ENCODE assay signal across 9 mouse cellular contexts in the genomic region with DNA sequence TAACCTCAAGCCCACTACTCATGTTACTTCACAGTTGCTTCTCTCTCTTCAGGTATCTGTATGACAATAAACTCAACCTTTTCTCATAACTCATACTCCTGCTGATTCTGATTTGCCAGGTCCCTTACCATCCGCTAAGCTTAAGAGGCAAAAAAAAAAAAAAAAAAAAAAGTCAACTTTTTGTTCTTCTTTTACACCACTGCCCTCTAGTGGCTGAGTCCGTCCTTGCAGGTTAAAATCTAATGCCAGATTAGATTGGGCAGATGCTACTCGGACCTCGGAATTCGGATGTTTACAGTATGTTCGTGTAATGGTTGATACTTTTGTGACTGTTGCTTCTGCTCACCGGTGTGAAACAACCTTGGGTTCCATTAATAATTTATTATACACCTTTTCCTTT. TPM values are rescaled to one million over a fixed set of nuclear protein-coding genes. Genes with fewer than 3 reads are reported as not detected.
DNase-seq lines count a peak whose midpoint lies in the region; ATAC-seq lines count a peak whose summit lies in the region.
"Had no signal": no experiment of that assay in that cellular context is flagged by ENCODE, and none has a peak within 500 bp of the region (broad histone marks: within the 10 kb centered on the region; RNA-seq: fewer than 3 reads in every experiment).

No protein-coding gene starts in this region.

- H3K9ac ChIP-seq in hindbrain, embryonic 14.5 days: no peak overlapping the region; the same call in 1 of the 2 replicates
- no peak overlapping the region for H3K9ac ChIP-seq in hindbrain, embryonic 16.5 days (ENCODE audit: low read depth, low read length)
- H3K9ac ChIP-seq: embryonic facial prominence, embryonic 15.5 days had no signal

- no peaks in the 10 kb centered on the region for H3K27me3 ChIP-seq in hindbrain, embryonic 14.5 days (ENCODE audit: control insufficient read depth, insufficient read depth, low read length)
- H3K27me3 ChIP-seq in hindbrain, embryonic 16.5 days (replicated peaks; ENCODE audit: control insufficient read depth, insufficient read depth, low read length): no peaks in the 10 kb centered on the region; the same call in 1 of the 2 replicates
- H3K27me3 ChIP-seq: embryonic facial prominence, embryonic 15.5 days had no signal

- H3K27ac ChIP-seq in hindbrain, embryonic 14.5 days: no peak overlapping the region
- H3K27ac ChIP-seq in hindbrain, embryonic 16.5 days (ENCODE audit: low read depth, low read length): no peak overlapping the region
- H3K27ac ChIP-seq: embryonic facial prominence, embryonic 15.5 days had no signal

- ATAC-seq in hindbrain, embryonic 14.5 days (ENCODE audit: low FRiP score): no peak
- ATAC-seq in hindbrain, embryonic 16.5 days: no peak

- intact Hi-C loops in heart, postnatal 36 days (cut with DNase I): loop anchor here (1.0 kb wide), 3 partner anchors 106 to 204 kb away; no protein-coding TSS in a partner anchor
- intact Hi-C loops in left cerebral cortex, postnatal 14 days (cut with DNase I): loop anchor here (2.0 to 5.0 kb wide), 2 partner anchors 108 to 132 kb away; no protein-coding TSS in a partner anchor

- 0 out of 2 replicates have a peak, but pooled peaks cover under 1% of the 10 kb centered on the region for H3K4me1 ChIP-seq in hindbrain, embryonic 14.5 days (replicated peaks; ENCODE audit: control insufficient read depth, insufficient read depth, low read length)
- no peaks in the 10 kb centered on the region for H3K4me1 ChIP-seq in hindbrain, embryonic 16.5 days (ENCODE audit: control insufficient read depth, insufficient read depth, low read depth, low read length)
- H3K4me1 ChIP-seq: embryonic facial prominence, embryonic 15.5 days had no signal

- H3K9me3 ChIP-seq in hindbrain, embryonic 14.5 days (ENCODE audit: control insufficient read depth, low read length): no peaks in the 10 kb centered on the region
- no peaks in the 10 kb centered on the region for H3K9me3 ChIP-seq in hindbrain, embryonic 16.5 days (ENCODE audit: control insufficient read depth, low read length)
- H3K9me3 ChIP-seq: embryonic facial prominence, embryonic 15.5 days had no signal

- peak; percentile 92 for DNase-seq in hindbrain, embryonic 14.5 days (ENCODE audit: low spot score)
- DNase-seq in MN1 (ENCODE audit: low spot score): peak; percentile 50
- DNase-seq in cerebellum, adult 18-20 months: peak; percentile 62 to 71
- peak; percentile 63 to 79 for DNase-seq in heart, postnatal 36 days
- peak; percentile 79 to 88 for DNase-seq in left cerebral cortex, postnatal 14 days (ENCODE audit: low spot score in 2 of 2)
- DNase-seq in retina, adult 2 months (ENCODE audit: low read depth, low spot score): peak; percentile 48
- peak; percentile 43 for DNase-seq in yolk sac, embryonic 10.5 days (ENCODE audit: low spot score)

- H3K36me3 ChIP-seq in hindbrain, embryonic 14.5 days (replicated peaks; ENCODE audit: control insufficient read depth, insufficient read depth): no peaks in the 10 kb centered on the region
- no peaks in the 10 kb centered on the region for H3K36me3 ChIP-seq in hindbrain, embryonic 16.5 days (ENCODE audit: control insufficient read depth, insufficient read depth, low read length)
- H3K36me3 ChIP-seq: embryonic facial prominence, embryonic 15.5 days had no signal

- H3K4me2 ChIP-seq in hindbrain, embryonic 14.5 days (replicated peaks): no peak overlapping the region
- H3K4me2 ChIP-seq in hindbrain, embryonic 16.5 days (ENCODE audit: low read length): no peak overlapping the region
- H3K4me2 ChIP-seq: embryonic facial prominence, embryonic 15.5 days had no signal

- H3K4me3 ChIP-seq in hindbrain, embryonic 14.5 days (replicated peaks; ENCODE audit: low read length): no peak overlapping the region
- H3K4me3 ChIP-seq in hindbrain, embryonic 16.5 days (ENCODE audit: low read length): no peak overlapping the region
- H3K4me3 ChIP-seq: embryonic facial prominence, embryonic 15.5 days had no signal

- WGBS in hindbrain, embryonic 14.5 days: 4% methylated on average over 7 of the region's 7 CpGs
- WGBS in hindbrain, embryonic 16.5 days: 4% methylated on average over 7 of the region's 7 CpGs

RNA-seq across cellular contexts. Expression of gene Umodl1, which starts 3.7 kb away (rescaled TPM):
- polyA plus RNA-seq in hindbrain, embryonic 14.5 days (2014; fragmentation: Nextera tagmentation; extraction: Ambion mirVana): 0.17 TPM in 1 of 2 replicates, not detected in the other
- 0.03 and 0.32 TPM in 2 replicates for polyA plus RNA-seq in hindbrain, embryonic 16.5 days (2015; fragmentation: Nextera tagmentation; extraction: Ambion mirVana)
- not detected for total RNA-seq in heart, postnatal 36 days (2021)
- total RNA-seq in left cerebral cortex, postnatal 14 days (2021): under 1 TPM; 0.15 to 0.23 TPM

RNA-seq across cellular contexts. Expression of gene Glp1r, which starts 49.2 kb away (rescaled TPM):
- 0.85 and 0.96 TPM in 2 replicates for polyA plus RNA-seq in hindbrain, embryonic 14.5 days (2014; fragmentation: Nextera tagmentation; extraction: Ambion mirVana)
- 0.89 and 1.0 TPM in 2 replicates for polyA plus RNA-seq in hindbrain, embryonic 16.5 days (2015; fragmentation: Nextera tagmentation; extraction: Ambion mirVana)
- under 1 TPM; 0.19 to 0.41 TPM for total RNA-seq in heart, postnatal 36 days (2021)
- total RNA-seq in left cerebral cortex, postnatal 14 days (2021): 1 to 10 TPM in 1 of 2 experiments, under 1 TPM in 1; 0.72 to 1.4 TPM
